In the genomic region with DNA sequence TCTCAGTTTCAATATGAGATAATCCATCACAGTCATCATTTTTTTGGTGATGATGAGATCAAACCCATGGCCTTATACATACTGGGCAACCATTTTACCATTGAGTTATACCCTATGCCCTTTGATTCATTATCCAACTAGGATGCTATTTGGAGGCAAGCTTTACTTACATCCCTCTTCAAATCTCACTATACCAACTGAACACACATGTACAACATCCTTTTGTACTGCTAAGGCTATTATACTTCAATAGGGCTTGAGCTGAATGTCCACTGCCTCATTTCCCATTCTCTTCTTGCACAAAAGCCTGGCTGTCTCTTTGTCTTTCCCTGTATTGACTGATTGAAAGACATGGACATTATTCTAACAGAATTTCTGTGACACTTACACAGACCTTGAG, we compare ENCODE assay signal across 28 mouse cellular contexts.
A peak's percentile ranks its signal among the peaks of the same experiment; 100 is the strongest.
DNase-seq lines count a peak whose midpoint lies in the region; ATAC-seq and TF ChIP-seq lines count a peak whose summit lies in the region.
"Had no signal": no experiment of that assay in that cellular context is flagged by ENCODE, and none has a peak within 500 bp of the region (broad histone marks: within the 10 kb centered on the region; RNA-seq: fewer than 3 reads in every experiment).

No protein-coding gene starts in this region.

- H3K27ac ChIP-seq in forebrain, embryonic 12.5 days, result no peak overlapping the region
- no peak overlapping the region for H3K27ac ChIP-seq in forebrain, embryonic 16.5 days (ENCODE audit: low read length)
- no peak overlapping the region for H3K27ac ChIP-seq in midbrain, embryonic 12.5 days (replicated peaks)
- H3K27ac ChIP-seq in midbrain, embryonic 13.5 days, result no peak overlapping the region
- no peak overlapping the region for H3K27ac ChIP-seq in stomach, postnatal 0 days (replicated peaks)
- H3K27ac ChIP-seq: embryonic facial prominence, embryonic 12.5 days; embryonic facial prominence, embryonic 15.5 days; forebrain, embryonic 15.5 days; heart, adult 2 months; heart, embryonic 10.5 days; heart, embryonic 13.5 days; hindbrain, embryonic 12.5 days; hindbrain, embryonic 15.5 days had no signal

- no peak for TF ChIP-seq CTCF in stomach, postnatal 0 days (IDR thresholded peaks at IDR 0.05; ENCODE audit: low read depth)

- H3K4me2 ChIP-seq in forebrain, embryonic 12.5 days, result no peak overlapping the region
- H3K4me2 ChIP-seq in forebrain, embryonic 16.5 days (ENCODE audit: low read length), result no peak overlapping the region
- H3K4me2 ChIP-seq in midbrain, embryonic 12.5 days (replicated peaks), result no peak overlapping the region
- H3K4me2 ChIP-seq in midbrain, embryonic 13.5 days (replicated peaks), result no peak overlapping the region
- no peak overlapping the region for H3K4me2 ChIP-seq in stomach, postnatal 0 days (replicated peaks; ENCODE audit: low read depth)
- H3K4me2 ChIP-seq: embryonic facial prominence, embryonic 12.5 days; embryonic facial prominence, embryonic 15.5 days; forebrain, embryonic 15.5 days; heart, embryonic 13.5 days; hindbrain, embryonic 12.5 days; hindbrain, embryonic 15.5 days had no signal

- H3K4me1 ChIP-seq in forebrain, embryonic 12.5 days, result peaks cover 3% of the 10 kb centered on the region; the same call in 1 of the 2 replicates
- no peaks in the 10 kb centered on the region for H3K4me1 ChIP-seq in forebrain, embryonic 16.5 days (replicated peaks; ENCODE audit: control insufficient read depth, insufficient read depth, low read length)
- H3K4me1 ChIP-seq in midbrain, embryonic 12.5 days, result peaks cover 2% of the 10 kb centered on the region; the same call in 1 of the 2 replicates
- H3K4me1 ChIP-seq in midbrain, embryonic 13.5 days (replicated peaks), result 0 out of 2 replicates have a peak, but pooled peaks cover 3% of the 10 kb centered on the region
- H3K4me1 ChIP-seq in stomach, postnatal 0 days (replicated peaks; ENCODE audit: control insufficient read depth, insufficient read depth), result no peaks in the 10 kb centered on the region
- H3K4me1 ChIP-seq: embryonic facial prominence, embryonic 12.5 days; embryonic facial prominence, embryonic 15.5 days; forebrain, embryonic 15.5 days; heart, embryonic 10.5 days; heart, embryonic 13.5 days; hindbrain, embryonic 12.5 days; hindbrain, embryonic 15.5 days had no signal

- H3K4me3 ChIP-seq in forebrain, embryonic 12.5 days (replicated peaks), result no peak overlapping the region
- no peak overlapping the region for H3K4me3 ChIP-seq in forebrain, embryonic 16.5 days (replicated peaks; ENCODE audit: low read length)
- no peak overlapping the region for H3K4me3 ChIP-seq in midbrain, embryonic 12.5 days
- no peak overlapping the region for H3K4me3 ChIP-seq in midbrain, embryonic 13.5 days (replicated peaks)
- no peak overlapping the region for H3K4me3 ChIP-seq in stomach, postnatal 0 days (ENCODE audit: low read depth, low read length)
- H3K4me3 ChIP-seq: embryonic facial prominence, embryonic 12.5 days; embryonic facial prominence, embryonic 15.5 days; forebrain, embryonic 15.5 days; heart, adult 2 months; heart, embryonic 10.5 days; heart, embryonic 13.5 days; hindbrain, embryonic 12.5 days; hindbrain, embryonic 15.5 days had no signal

- TF ChIP-seq EP300 in stomach, postnatal 0 days (optimal IDR thresholded peaks at IDR 0.05), result no peak

- peak; percentile 37 for DNase-seq in embryo, embryonic 10.5 days (ENCODE audit: low spot score)
- DNase-seq in mesoderm, embryonic 11.5 days (ENCODE audit: low read depth, low spot score), result peak; percentile 38
- DNase-seq in stomach, postnatal 0 days (ENCODE audit: low spot score), result no peak
- DNase-seq: adrenal gland, postnatal 10 days; adrenal gland, postnatal 36 days; B cell, adult 2 months; cerebellum, adult 18-20 months; cerebellum, adult 9-10 months; cerebellum, postnatal 14 days; gastrocnemius, postnatal 10 days; gastrocnemius, postnatal 36 days; heart, adult 2 months; heart, postnatal 14 days; heart, postnatal 4 days had no signal

- no peaks in the 10 kb centered on the region for H3K9me3 ChIP-seq in forebrain, embryonic 12.5 days
- H3K9me3 ChIP-seq in forebrain, embryonic 16.5 days (ENCODE audit: control insufficient read depth, low read length), result no peaks in the 10 kb centered on the region
- no peaks in the 10 kb centered on the region for H3K9me3 ChIP-seq in midbrain, embryonic 12.5 days
- H3K9me3 ChIP-seq in midbrain, embryonic 13.5 days, result no peaks in the 10 kb centered on the region
- no peaks in the 10 kb centered on the region for H3K9me3 ChIP-seq in stomach, postnatal 0 days (ENCODE audit: control insufficient read depth, low read length)
- H3K9me3 ChIP-seq: embryonic facial prominence, embryonic 12.5 days; embryonic facial prominence, embryonic 15.5 days; forebrain, embryonic 15.5 days; G1E; heart, embryonic 10.5 days; heart, embryonic 13.5 days; hindbrain, embryonic 12.5 days; hindbrain, embryonic 15.5 days had no signal

- H3K27me3 ChIP-seq in forebrain, embryonic 12.5 days, result no peaks in the 10 kb centered on the region
- no peaks in the 10 kb centered on the region for H3K27me3 ChIP-seq in forebrain, embryonic 16.5 days (replicated peaks; ENCODE audit: control insufficient read depth, insufficient read depth, low read length)
- H3K27me3 ChIP-seq in midbrain, embryonic 12.5 days, result no peaks in the 10 kb centered on the region
- H3K27me3 ChIP-seq in midbrain, embryonic 13.5 days, result no peaks in the 10 kb centered on the region
- H3K27me3 ChIP-seq in stomach, postnatal 0 days (ENCODE audit: control insufficient read depth, insufficient read depth, low read length), result no peaks in the 10 kb centered on the region
- H3K27me3 ChIP-seq: CH12.LX; embryonic facial prominence, embryonic 12.5 days; embryonic facial prominence, embryonic 15.5 days; forebrain, embryonic 15.5 days; heart, embryonic 13.5 days; hindbrain, embryonic 12.5 days; hindbrain, embryonic 15.5 days; Patski had no signal

- ATAC-seq in forebrain, embryonic 12.5 days (ENCODE audit: low FRiP score), result 0 out of 2 replicates have a peak, but pooled peaks have one; percentile 39
- no peak for ATAC-seq in forebrain, embryonic 16.5 days
- 0 out of 2 replicates have a peak, but pooled peaks have one; percentile 19 for ATAC-seq in midbrain, embryonic 12.5 days (ENCODE audit: low FRiP score, low read depth)
- ATAC-seq in midbrain, embryonic 13.5 days, result no peak
- ATAC-seq in stomach, postnatal 0 days (ENCODE audit: low FRiP score, low TSS enrichment), result no peak
- ATAC-seq: forebrain, embryonic 15.5 days; Patski had no signal

- no peaks in the 10 kb centered on the region for H3K36me3 ChIP-seq in forebrain, embryonic 12.5 days (replicated peaks)
- no peaks in the 10 kb centered on the region for H3K36me3 ChIP-seq in forebrain, embryonic 16.5 days (ENCODE audit: control insufficient read depth, insufficient read depth)
- H3K36me3 ChIP-seq in midbrain, embryonic 12.5 days, result no peaks in the 10 kb centered on the region
- no peaks in the 10 kb centered on the region for H3K36me3 ChIP-seq in midbrain, embryonic 13.5 days
- H3K36me3 ChIP-seq in stomach, postnatal 0 days (ENCODE audit: control insufficient read depth, insufficient read depth, low read length), result no peaks in the 10 kb centered on the region
- H3K36me3 ChIP-seq: embryonic facial prominence, embryonic 12.5 days; embryonic facial prominence, embryonic 15.5 days; forebrain, embryonic 15.5 days; G1E; heart, embryonic 10.5 days; heart, embryonic 13.5 days; hindbrain, embryonic 12.5 days; hindbrain, embryonic 15.5 days had no signal

- H3K9ac ChIP-seq in forebrain, embryonic 12.5 days, result no peak overlapping the region
- H3K9ac ChIP-seq in forebrain, embryonic 16.5 days (replicated peaks; ENCODE audit: low read depth, low read length), result no peak overlapping the region
- no peak overlapping the region for H3K9ac ChIP-seq in midbrain, embryonic 12.5 days (replicated peaks)
- H3K9ac ChIP-seq in midbrain, embryonic 13.5 days (replicated peaks), result no peak overlapping the region
- no peak overlapping the region for H3K9ac ChIP-seq in stomach, postnatal 0 days (ENCODE audit: low read length)
- H3K9ac ChIP-seq: embryonic facial prominence, embryonic 12.5 days; embryonic facial prominence, embryonic 15.5 days; forebrain, embryonic 15.5 days; heart, embryonic 13.5 days; hindbrain, embryonic 12.5 days; hindbrain, embryonic 15.5 days had no signal

Comparison
In these comparisons a context has a peak if more than half of its experiments do, and no peak if none do; other contexts are left out.
1. ATAC-seq: peak in forebrain, embryonic 12.5 days (single experiment) and midbrain, embryonic 12.5 days (single experiment); none in forebrain, embryonic 16.5 days (single experiment), midbrain, embryonic 13.5 days (single experiment) and stomach, postnatal 0 days (single experiment).